Mouse (Mus musculus): ENCODE results near the gene Paqr9.

Gene Paqr9

GRCm38 (mm10) chr9:95578366-95578895 lies 19.0 kb downstream of the Paqr9 start:
- no peak for TF ChIP-seq CTCF (conservative IDR thresholded peaks at IDR 0.05; ENCODE audit: low read length)
- Histone ChIP-seq H3K27me3 (ENCODE audit: insufficient read depth, low read length) (peaks cover 9% of the 10 kb centered on the region), H3K4me3 (replicated peaks; ENCODE audit: low read length) (no peak overlapping the region), H3K36me3 (ENCODE audit: insufficient read depth, low read length) (no peaks in the 10 kb centered on the region), H3K4me1 (replicated peaks; ENCODE audit: low read depth, low read length) (no peaks in the 10 kb centered on the region), H3K9me3 (ENCODE audit: low read length) (peaks cover 9% of the 10 kb centered on the region; the same call in 1 of the 2 replicates)

GRCm38 (mm10) chr9:95581021-95581757 lies 21.7 kb downstream of the Paqr9 start:
- Histone ChIP-seq H3K36me3 (ENCODE audit: insufficient read depth, low read length) (no peaks in the 10 kb centered on the region), H3K4me3 (replicated peaks; ENCODE audit: low read length) (no peak overlapping the region), H3K4me1 (replicated peaks; ENCODE audit: low read depth, low read length) (no peaks in the 10 kb centered on the region), H3K9me3 (ENCODE audit: low read length) (peaks cover 17% of the 10 kb centered on the region), H3K27me3 (ENCODE audit: insufficient read depth, low read length) (peaks cover 7% of the 10 kb centered on the region)
- TF ChIP-seq CTCF (conservative IDR thresholded peaks at IDR 0.05; ENCODE audit: low read length), result no peak
- TF ChIP-seq POU5F1 (IDR thresholded peaks at IDR 0.05; ENCODE audit: borderline replicate concordance, low read length), result no peak
- no peak for TF ChIP-seq NANOG (IDR thresholded peaks at IDR 0.05; ENCODE audit: borderline replicate concordance, low read length)

GRCm38 (mm10) chr9:95581758-95582515 lies 22.5 kb downstream of the Paqr9 start:
- H3K36me3 ChIP-seq (ENCODE audit: insufficient read depth, low read length), result no peaks in the 10 kb centered on the region
- no peak for TF ChIP-seq POU5F1 (IDR thresholded peaks at IDR 0.05; ENCODE audit: borderline replicate concordance, low read length)
- no peak for TF ChIP-seq CTCF (conservative IDR thresholded peaks at IDR 0.05; ENCODE audit: low read length)
- no peak for TF ChIP-seq NANOG (IDR thresholded peaks at IDR 0.05; ENCODE audit: borderline replicate concordance, low read length)
- no peak overlapping the region for H3K4me3 ChIP-seq (replicated peaks; ENCODE audit: low read length)
- peaks cover 7% of the 10 kb centered on the region for H3K27me3 ChIP-seq (ENCODE audit: insufficient read depth, low read length)
- no peaks in the 10 kb centered on the region for H3K4me1 ChIP-seq (replicated peaks; ENCODE audit: low read depth, low read length)
- H3K9me3 ChIP-seq (ENCODE audit: low read length), result peaks cover 24% of the 10 kb centered on the region

GRCm38 (mm10) chr9:95582555-95582954 lies 23.1 kb downstream of the Paqr9 start:
- Histone ChIP-seq H3K4me1 (replicated peaks; ENCODE audit: low read depth, low read length) (no peaks in the 10 kb centered on the region), H3K27me3 (ENCODE audit: insufficient read depth, low read length) (peaks cover 7% of the 10 kb centered on the region), H3K4me3 (replicated peaks; ENCODE audit: low read length) (no peak overlapping the region), H3K9me3 (ENCODE audit: low read length) (peaks cover 24% of the 10 kb centered on the region), H3K36me3 (ENCODE audit: insufficient read depth, low read length) (no peaks in the 10 kb centered on the region)
- TF ChIP-seq CTCF (conservative IDR thresholded peaks at IDR 0.05; ENCODE audit: low read length) (no peak), POU5F1 (IDR thresholded peaks at IDR 0.05; ENCODE audit: borderline replicate concordance, low read length) (no peak), NANOG (IDR thresholded peaks at IDR 0.05; ENCODE audit: borderline replicate concordance, low read length) (no peak)

GRCm38 (mm10) chr9:95586046-95586445 lies 26.6 kb downstream of the Paqr9 start:
- Histone ChIP-seq H3K27me3 (ENCODE audit: insufficient read depth, low read length) (peaks cover 5% of the 10 kb centered on the region; the same call in 1 of the 2 replicates), H3K9me3 (ENCODE audit: low read length) (peaks cover 24% of the 10 kb centered on the region), H3K4me3 (replicated peaks; ENCODE audit: low read length) (no peak overlapping the region), H3K4me1 (replicated peaks; ENCODE audit: low read depth, low read length) (peaks cover 13% of the 10 kb centered on the region), H3K36me3 (ENCODE audit: insufficient read depth, low read length) (no peaks in the 10 kb centered on the region)
- TF ChIP-seq NANOG (IDR thresholded peaks at IDR 0.05; ENCODE audit: borderline replicate concordance, low read length), result no peak
- no peak for TF ChIP-seq CTCF (conservative IDR thresholded peaks at IDR 0.05; ENCODE audit: low read length)
- TF ChIP-seq POU5F1 (IDR thresholded peaks at IDR 0.05; ENCODE audit: borderline replicate concordance, low read length), result no peak

GRCm38 (mm10) chr9:95588070-95588469 lies 28.6 kb downstream of the Paqr9 start:
- Histone ChIP-seq H3K9me3 (ENCODE audit: low read length) (peaks cover 15% of the 10 kb centered on the region), H3K4me1 (replicated peaks; ENCODE audit: low read depth, low read length) (peaks cover 13% of the 10 kb centered on the region), H3K36me3 (ENCODE audit: insufficient read depth, low read length) (no peaks in the 10 kb centered on the region), H3K4me3 (replicated peaks; ENCODE audit: low read length) (no peak overlapping the region), H3K27me3 (ENCODE audit: insufficient read depth, low read length) (no peaks in the 10 kb centered on the region)
- no peak for TF ChIP-seq POU5F1 (IDR thresholded peaks at IDR 0.05; ENCODE audit: borderline replicate concordance, low read length)
- no peak for TF ChIP-seq NANOG (IDR thresholded peaks at IDR 0.05; ENCODE audit: borderline replicate concordance, low read length)
- no peak for TF ChIP-seq CTCF (conservative IDR thresholded peaks at IDR 0.05; ENCODE audit: low read length)

- peaks cover 25% of the 10 kb centered on the region for H3K27me3 ChIP-seq (ENCODE audit: insufficient read depth, low read length)
- no peaks in the 10 kb centered on the region for H3K36me3 ChIP-seq (ENCODE audit: insufficient read depth, low read length)
- TF ChIP-seq CTCF (conservative IDR thresholded peaks at IDR 0.05; ENCODE audit: low read length) (no peak), POU5F1 (IDR thresholded peaks at IDR 0.05; ENCODE audit: borderline replicate concordance, low read length) (no peak), NANOG (IDR thresholded peaks at IDR 0.05; ENCODE audit: borderline replicate concordance, low read length) (no peak)
- peaks cover 17% of the 10 kb centered on the region for H3K4me1 ChIP-seq (replicated peaks; ENCODE audit: low read depth, low read length)
- no peaks in the 10 kb centered on the region for H3K9me3 ChIP-seq (ENCODE audit: low read length)
- H3K4me3 ChIP-seq (replicated peaks; ENCODE audit: low read length), result no peak overlapping the region
These were observed 34.8 kb downstream of the Paqr9 start for GRCm38 (mm10) chr9:95594291-95594690.

- TF ChIP-seq NANOG (IDR thresholded peaks at IDR 0.05; ENCODE audit: borderline replicate concordance, low read length) (no peak), CTCF (conservative IDR thresholded peaks at IDR 0.05; ENCODE audit: low read length) (no peak), POU5F1 (IDR thresholded peaks at IDR 0.05; ENCODE audit: borderline replicate concordance, low read length) (no peak)
- Histone ChIP-seq H3K27me3 (ENCODE audit: insufficient read depth, low read length) (peaks cover 25% of the 10 kb centered on the region), H3K9me3 (ENCODE audit: low read length) (no peaks in the 10 kb centered on the region)
These were observed 38.2 kb downstream of the Paqr9 start for GRCm38 (mm10) chr9:95597466-95598178.

More at GRCm38 (mm10) chr9:95597466-95598178, 38.2 kb downstream of the Paqr9 start:
- no peaks in the 10 kb centered on the region for H3K36me3 ChIP-seq (ENCODE audit: insufficient read depth, low read length)
- H3K4me1 ChIP-seq (replicated peaks; ENCODE audit: low read depth, low read length), result peaks cover 9% of the 10 kb centered on the region
- 0 out of 2 replicates have a peak overlapping the region, but pooled peaks have one; percentile 41 for H3K4me3 ChIP-seq (replicated peaks; ENCODE audit: low read length)
